Mouse (Mus musculus) c-Kit-positive CD71-positive TER-119-negative erythroid progenitor cells, embryonic 14.5 days (primary cell): ENCODE data around the gene Tarbp1.
A peak's percentile ranks its signal among the peaks of the same experiment; 100 is the strongest.
"Not testable (repeated sequence)": the region's sequence is repeated elsewhere in the genome, so short reads cannot be mapped to it uniquely, and the experiment has no call there.

ENCODE experiments used
- DNase-seq: peaks from one replicate; pipeline ENCODE4 v3.0.0-alpha.2; 2013; ENCODE audit warnings: low read depth

Tarbp1 gene

GRCm38 (mm10) chr8:126494160-126495110, 19.6 kb upstream of the Tarbp1 start:
- no peak for DNase-seq

- no peak for DNase-seq
Observed at GRCm38 (mm10) chr8:126482938-126483337, 8.1 kb upstream of the Tarbp1 start.

GRCm38 (mm10) chr8:126482348-126482720, 7.5 kb upstream of the Tarbp1 start:
- no peak for DNase-seq

- no peak for DNase-seq
Observed at GRCm38 (mm10) chr8:126481494-126482347, 6.9 kb upstream of the Tarbp1 start.

GRCm38 (mm10) chr8:126480366-126480765, 5.5 kb upstream of the Tarbp1 start:
- no peak for DNase-seq

- no peak for DNase-seq
Observed at GRCm38 (mm10) chr8:126478714-126479113, 3.8 kb upstream of the Tarbp1 start.

GRCm38 (mm10) chr8:126476151-126476855, 1.4 kb upstream of the Tarbp1 start:
- not testable (repeated sequence) for DNase-seq

GRCm38 (mm10) chr8:126475738-126476137, 873 bp upstream of the Tarbp1 start:
- DNase-seq, result not testable (repeated sequence)

GRCm38 (mm10) chr8:126473802-126474298, 1.0 kb downstream of the Tarbp1 start:
- peak; percentile 44 for DNase-seq

GRCm38 (mm10) chr8:126464071-126464470, 10.8 kb downstream of the Tarbp1 start:
- DNase-seq, result no peak

- DNase-seq, result peak; percentile 23
Observed at GRCm38 (mm10) chr8:126461735-126462134, 13.1 kb downstream of the Tarbp1 start.

- DNase-seq, result no peak
Observed at GRCm38 (mm10) chr8:126460274-126460673, 14.6 kb downstream of the Tarbp1 start.

GRCm38 (mm10) chr8:126455383-126455782, 19.5 kb downstream of the Tarbp1 start:
- DNase-seq, result no peak

GRCm38 (mm10) chr8:126451158-126451557, 23.7 kb downstream of the Tarbp1 start:
- no peak for DNase-seq

GRCm38 (mm10) chr8:126438937-126439336, 35.9 kb downstream of the Tarbp1 start:
- no peak for DNase-seq

- no peak for DNase-seq
Observed at GRCm38 (mm10) chr8:126433827-126434226, 41.0 kb downstream of the Tarbp1 start.

GRCm38 (mm10) chr8:126429635-126430034, 45.2 kb downstream of the Tarbp1 start:
- DNase-seq, result no peak

- DNase-seq, result no peak
Observed at GRCm38 (mm10) chr8:126424946-126425345, 49.9 kb downstream of the Tarbp1 start.

GRCm38 (mm10) chr8:126424163-126424562, 50.7 kb downstream of the Tarbp1 start:
- no peak for DNase-seq

GRCm38 (mm10) chr8:126422920-126423300, 52.0 kb downstream of the Tarbp1 start:
- DNase-seq, result no peak

GRCm38 (mm10) chr8:126422174-126422919, 52.5 kb downstream of the Tarbp1 start, which contains the start of gene Coa6:
TSS of gene Coa6 (plus strand) at chr8:126422515.
- DNase-seq, result peak; percentile 98
